Mouse (Mus musculus): Measurements from ENCODE around the gene 2810408A11Rik. TPM values are rescaled to one million over a fixed set of nuclear protein-coding genes. Genes with fewer than 3 reads are reported as not detected.
"Not testable (repeated sequence)": the region's sequence is repeated elsewhere in the genome, so short reads cannot be mapped to it uniquely, and the experiment has no call there.

2810408A11Rik gene
- polyA plus RNA-seq, 1 experiment, result 1.00 TPM

DNA sequence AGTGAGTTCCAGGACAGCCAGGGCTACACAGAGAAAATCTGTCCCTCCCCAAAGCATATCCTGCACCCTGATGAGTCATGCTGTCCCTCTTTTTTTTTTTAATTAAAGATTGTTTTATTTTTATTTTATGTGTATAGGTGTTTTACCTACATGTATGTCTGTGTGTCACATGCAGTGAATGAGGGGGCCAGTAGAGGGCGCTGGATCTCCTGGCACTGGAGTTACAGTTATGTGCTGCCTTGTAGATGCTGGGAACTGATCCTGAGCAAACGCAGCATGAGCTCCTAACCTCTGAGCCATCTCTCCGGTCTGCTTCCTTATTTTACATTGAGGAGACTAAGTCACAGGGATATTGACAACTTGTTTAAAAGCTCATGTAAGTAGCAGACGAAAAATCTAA is 17.7 kb downstream of the 2810408A11Rik start:
- no peak for DNase-seq (ENCODE audit: extremely low spot score in 1 of 2, low spot score in 1 of 2)

DNA sequence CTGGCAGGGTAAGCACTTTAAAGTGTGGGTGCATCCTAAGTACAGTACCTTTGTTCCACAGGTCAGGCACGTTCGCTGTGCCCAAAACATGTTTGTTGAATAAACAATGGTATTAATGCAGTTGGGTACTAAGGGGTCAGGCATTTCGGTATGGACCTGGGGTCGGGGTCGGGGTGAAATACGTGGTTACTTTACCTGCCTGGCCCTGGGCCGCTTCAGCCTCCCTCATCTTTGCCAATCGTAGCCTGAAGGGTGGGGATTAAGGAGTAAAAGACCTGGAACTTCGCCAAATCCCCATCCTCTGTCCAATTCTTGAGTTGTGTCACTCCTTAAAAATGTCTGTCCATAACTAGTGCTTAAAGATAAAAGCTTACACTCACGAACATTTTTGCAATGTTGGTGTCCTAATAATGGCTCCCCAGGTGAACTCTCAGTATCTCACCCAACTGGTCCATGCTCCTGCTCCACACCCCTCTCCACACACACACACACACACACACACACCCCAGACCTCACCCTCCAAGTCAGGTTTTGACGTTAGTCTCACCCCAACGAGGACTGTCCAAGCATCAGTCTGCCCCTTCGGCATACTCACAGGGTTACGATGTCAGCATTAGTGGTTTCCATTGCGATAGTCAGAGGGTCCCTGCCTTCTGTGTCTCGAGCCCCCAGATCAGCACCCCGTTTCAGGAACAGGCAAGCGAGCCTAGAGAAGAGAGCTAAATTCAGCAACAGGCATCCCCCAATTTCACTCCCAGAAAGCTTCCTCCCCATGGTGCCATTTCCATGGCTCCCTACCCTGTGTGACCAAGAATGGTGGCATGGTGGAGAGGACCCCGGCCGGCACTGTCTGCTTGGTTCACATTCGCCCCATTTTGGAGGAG is 18.8 kb downstream of the 2810408A11Rik start:
- DNase-seq (ENCODE audit: extremely low spot score in 1 of 2, low spot score in 1 of 2), result no peak

DNA sequence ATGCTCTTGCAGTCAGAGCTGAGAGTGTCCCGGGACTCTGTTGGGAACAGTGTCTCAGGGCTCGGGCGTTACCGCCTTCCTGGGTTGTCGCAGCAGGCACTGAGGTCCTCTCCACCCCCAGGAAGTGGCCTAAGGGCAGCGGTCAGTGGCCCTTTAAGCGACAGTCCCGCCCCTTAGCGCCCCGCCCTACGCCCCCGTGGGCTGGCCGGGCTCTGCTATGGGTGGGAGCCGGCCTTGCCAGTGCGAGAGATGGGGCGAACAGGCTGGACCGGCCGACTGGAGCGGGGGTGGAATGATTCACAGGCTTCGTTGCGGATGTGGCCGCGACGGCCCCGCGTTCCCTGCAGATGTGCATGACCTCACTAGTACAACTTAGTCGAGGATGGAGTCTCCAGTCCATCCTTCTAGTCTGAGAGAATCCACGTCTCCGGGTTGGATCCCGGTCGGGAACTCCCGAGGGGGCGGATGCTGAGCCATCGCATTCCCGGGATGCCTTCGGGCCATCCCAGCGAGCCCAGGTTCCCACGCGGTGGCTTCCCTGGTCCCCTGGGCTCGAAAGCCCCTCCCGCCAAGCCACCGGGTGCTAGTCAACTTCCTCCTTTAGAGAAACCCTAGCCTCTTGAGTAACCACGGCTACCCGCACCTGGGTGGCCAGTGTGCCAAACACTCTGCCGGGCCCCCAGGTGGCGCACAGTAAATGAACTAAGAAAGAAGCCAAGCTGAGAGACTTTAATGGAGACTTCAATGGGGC is 19.8 kb downstream of the 2810408A11Rik start, which contains the start of gene Kctd11:
Gene Kctd11 (minus strand): TSS at position 554 of the 751 bp plus-strand sequence.
- DNase-seq (ENCODE audit: extremely low spot score in 1 of 2, low spot score in 1 of 2), result peak in 1 of 2 experiments; percentile 64

DNA sequence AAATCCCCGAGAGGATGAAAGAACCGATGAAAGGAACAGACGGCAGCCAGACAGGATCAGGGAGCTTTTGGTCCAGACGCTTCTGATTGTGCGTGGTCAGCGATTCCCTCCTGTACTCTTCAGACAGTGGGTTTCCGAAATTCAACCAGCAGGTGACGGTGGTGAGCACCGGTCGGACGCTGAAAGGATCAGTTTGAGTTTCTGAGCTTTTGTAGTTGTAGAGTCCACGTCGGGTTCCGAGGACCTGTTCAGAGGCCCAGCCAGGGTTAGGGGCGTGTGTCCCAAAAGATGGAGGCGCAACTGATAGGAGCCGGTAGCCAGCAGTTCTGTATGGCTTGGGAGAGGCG is 20.3 kb downstream of the 2810408A11Rik start:
- DNase-seq (ENCODE audit: extremely low spot score in 1 of 2, low spot score in 1 of 2), result peak in 1 of 2 experiments; percentile 47

DNA sequence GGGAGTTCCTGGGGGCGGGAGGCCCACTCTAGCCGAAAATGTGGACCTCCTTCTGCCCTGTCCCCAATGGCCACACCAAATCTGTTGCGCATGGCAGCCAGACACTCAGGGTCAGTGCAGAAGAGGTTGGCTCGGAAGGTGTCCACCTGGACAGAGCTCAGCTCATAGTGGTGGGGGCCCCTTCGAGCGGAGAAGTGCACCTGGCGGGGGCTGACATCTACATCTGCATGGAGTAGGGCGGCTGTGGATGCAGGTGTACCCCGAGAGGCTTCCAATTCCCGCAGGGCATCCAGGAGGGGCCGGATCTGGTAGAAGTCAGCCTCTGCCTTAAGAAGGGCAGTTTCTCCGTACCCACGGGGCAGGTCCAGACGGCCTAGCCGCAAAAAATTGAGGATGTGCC is 21.1 kb downstream of the 2810408A11Rik start:
- DNase-seq (ENCODE audit: extremely low spot score in 1 of 2, low spot score in 1 of 2), result no peak

DNA sequence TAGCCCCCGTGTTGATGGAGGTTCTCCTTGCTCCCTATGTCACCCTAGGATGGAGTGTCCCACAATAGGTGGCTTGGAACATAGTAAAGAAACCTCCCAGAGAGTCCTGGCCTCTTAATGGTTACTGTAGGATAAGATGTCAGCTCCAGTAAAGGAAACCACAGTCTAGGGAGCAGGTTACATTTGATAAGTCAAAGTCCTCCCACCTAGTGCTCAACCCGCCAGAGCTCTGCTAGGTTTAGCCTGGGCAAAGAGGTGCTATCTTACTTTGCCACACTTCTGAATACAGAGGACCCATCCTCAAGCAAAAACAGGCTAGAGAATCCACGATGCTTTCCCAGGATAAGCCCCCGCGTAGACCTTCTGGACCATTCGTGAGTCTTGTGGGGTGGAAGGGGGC is 21.8 kb downstream of the 2810408A11Rik start:
- DNase-seq (ENCODE audit: extremely low spot score in 1 of 2, low spot score in 1 of 2), result no peak

DNA sequence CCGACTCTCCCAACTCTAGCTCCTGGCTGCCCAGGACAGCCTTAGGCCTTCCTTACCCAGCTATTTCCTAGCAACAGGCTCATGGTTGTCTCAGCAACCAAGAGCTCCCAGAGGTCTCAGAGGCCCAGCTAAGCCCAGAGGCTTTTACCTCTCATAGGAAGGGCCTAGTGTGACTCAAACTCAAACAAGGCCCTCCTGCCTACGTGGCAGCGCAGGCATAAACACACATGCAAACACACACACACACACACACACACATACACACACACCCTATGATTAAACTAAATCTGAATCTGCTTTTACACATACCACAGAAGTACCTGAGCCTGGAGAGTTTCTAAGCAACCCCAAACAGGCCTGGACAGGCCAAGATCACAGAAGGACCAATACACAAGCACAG is 22.4 kb downstream of the 2810408A11Rik start:
- no peak for DNase-seq (ENCODE audit: extremely low spot score in 1 of 2, low spot score in 1 of 2)

DNA sequence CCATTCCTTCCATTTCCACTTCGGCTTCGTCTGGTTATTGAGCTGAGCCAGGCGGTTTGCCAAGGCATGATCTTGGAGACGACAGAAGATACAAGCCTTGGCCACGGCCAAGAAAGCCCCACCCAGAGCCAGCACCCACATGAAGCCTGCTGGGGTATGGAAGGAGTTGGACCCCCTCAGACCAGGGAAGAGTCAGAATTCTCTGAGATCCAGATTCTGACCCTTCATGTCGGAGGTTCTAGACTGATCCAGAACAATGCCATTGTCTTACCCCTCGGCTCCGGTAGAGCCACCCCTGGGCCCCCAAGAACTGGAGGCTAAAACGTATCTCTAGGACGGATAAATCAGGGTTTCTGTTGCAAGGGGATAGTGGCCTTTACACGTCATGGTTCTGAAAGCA is 22.9 kb downstream of the 2810408A11Rik start, which contains the start of gene Tmem95:
Gene Tmem95 (minus strand): TSS at position 141 of the 400 bp plus-strand sequence.
- no peak for DNase-seq (ENCODE audit: extremely low spot score in 1 of 2, low spot score in 1 of 2)

DNA sequence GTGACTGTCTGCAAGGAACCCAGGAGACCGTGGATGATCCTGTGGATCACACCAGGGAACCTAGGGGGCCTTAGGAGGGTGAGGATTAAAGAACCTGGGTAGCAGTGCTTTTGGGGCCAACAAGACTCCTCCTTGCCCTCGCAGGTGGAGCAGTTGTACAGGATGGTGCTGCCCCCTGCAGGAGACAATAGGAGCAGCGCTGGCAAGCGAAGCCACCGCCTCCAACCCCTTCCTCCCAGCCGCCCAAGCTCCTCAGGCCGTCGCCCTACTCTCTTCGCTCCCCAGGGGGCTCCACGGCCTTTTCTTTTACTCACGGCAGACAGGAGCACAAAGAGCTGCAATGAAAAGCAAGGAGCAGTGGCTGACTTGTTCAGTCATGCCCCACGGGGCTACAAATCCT is 23.9 kb downstream of the 2810408A11Rik start:
- peak in 1 of 2 experiments; percentile 85 for DNase-seq (ENCODE audit: extremely low spot score in 1 of 2, low spot score in 1 of 2)

DNA sequence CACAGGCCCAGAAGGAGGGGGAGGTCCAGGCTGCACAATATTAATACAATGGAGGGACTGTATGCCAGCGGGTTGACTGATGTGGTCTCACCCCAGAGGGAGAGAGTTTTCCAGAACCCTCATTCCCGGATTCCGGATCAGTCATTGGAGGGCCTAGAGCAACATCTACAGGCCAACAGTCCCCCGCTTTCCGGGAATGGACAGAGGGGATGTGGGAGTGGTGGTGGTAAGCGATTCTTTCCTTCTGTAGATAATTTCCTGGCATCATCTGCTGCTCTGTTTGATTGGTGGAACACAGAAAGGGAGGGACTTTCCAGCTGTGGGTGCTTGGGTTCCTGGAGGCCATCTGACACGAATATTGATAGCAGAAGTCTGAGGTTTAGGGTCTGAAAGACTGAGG is 24.6 kb downstream of the 2810408A11Rik start:
- DNase-seq (ENCODE audit: extremely low spot score in 1 of 2, low spot score in 1 of 2), result no peak

DNA sequence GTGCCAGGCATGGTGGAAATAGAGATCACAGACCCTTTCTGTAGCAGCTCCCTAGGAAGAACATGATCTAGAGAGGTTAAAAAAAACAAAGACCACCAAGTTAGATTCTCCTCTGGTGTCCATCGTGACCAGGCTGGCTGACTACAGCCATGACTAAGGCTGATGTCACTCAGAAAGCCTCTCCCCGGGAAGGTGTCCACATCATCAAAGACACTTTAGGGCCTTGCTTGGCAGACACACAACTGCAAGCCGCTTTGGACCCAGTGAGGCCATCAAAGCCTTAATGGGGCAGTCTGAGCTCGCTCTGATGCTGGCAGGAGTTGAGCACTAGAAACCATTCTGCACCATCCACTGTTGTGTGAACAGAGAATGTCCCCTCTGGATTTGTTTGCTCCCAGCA is 28.3 kb downstream of the 2810408A11Rik start:
- no peak for DNase-seq (ENCODE audit: extremely low spot score in 1 of 2, low spot score in 1 of 2)

DNA sequence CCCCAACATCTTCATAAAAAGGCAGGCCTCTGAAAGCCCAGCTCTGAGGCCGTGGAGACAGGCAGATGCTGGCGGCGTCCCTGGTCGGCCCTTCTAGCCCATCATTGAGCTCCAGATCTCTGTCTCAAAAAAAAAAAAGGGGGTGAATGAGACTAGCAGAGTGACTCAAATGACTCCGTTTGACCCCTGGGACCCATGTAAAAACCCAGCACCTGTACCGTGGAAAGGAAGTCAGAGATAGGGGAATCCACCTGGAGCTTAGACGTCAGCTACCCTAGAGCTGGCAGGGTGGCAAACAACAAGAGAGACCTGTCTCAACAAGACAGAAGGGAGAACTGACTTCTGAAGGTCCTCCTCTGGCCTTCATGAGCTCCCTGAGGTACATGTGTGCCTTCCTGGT is 29.0 kb downstream of the 2810408A11Rik start:
- no peak for DNase-seq (ENCODE audit: extremely low spot score in 1 of 2, low spot score in 1 of 2)

DNA sequence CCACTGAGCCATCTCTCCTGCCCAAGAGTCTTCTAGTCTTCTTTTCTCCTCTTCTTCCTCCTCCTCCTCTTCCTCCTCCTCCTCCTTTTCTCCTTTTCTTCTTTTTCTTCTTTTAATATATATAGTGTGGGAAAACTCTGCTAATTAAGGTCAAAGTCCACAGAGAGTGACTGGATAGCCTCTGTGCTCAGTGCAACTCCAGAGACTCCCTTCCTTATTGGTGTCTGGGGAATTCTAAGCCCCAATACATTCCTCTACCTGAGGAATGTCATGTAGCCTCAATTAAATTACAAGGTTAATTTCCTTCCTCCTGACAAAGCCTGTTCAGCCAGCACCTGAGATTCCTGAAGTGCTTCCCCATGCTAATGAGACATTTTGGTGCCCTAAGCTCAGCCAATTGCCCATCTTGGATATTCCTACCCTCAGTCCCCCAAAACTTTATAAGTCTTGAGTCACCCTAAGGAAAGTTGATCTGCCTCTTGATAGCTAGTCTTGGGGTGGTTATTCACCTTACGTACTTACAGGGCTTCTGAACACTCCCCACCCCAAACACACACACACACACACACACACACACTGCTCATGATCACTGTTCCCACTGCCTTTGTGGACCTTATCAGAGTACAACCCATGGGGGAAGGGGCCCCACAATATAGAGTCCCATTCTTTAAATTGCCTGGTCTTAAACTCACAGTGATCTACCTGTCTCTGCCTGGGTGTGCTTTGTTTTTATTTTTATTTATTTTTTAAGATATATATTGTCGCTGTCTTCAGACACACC is 30.3 kb downstream of the 2810408A11Rik start:
- DNase-seq (ENCODE audit: extremely low spot score in 1 of 2, low spot score in 1 of 2), result no peak

DNA sequence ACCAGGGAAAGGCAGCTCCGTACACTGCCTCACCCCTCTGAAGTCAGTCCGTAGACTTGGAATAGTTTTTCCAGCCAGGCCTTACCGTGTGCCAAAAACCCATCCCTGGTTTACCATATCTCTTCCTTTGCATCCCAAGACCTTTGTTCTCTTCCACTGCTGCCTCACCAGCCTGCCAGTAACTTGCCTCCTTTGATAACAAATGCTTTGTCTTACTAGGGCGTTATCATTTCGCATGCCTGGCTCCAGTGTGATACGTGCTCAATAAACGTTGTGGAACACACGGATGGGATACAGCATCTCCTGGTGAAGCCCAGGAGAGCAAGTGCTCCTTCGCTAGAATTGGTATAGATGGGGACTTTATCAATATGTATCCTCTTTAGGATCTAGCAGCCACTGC is 33.5 kb downstream of the 2810408A11Rik start:
- DNase-seq (ENCODE audit: extremely low spot score in 1 of 2, low spot score in 1 of 2), result no peak

DNA sequence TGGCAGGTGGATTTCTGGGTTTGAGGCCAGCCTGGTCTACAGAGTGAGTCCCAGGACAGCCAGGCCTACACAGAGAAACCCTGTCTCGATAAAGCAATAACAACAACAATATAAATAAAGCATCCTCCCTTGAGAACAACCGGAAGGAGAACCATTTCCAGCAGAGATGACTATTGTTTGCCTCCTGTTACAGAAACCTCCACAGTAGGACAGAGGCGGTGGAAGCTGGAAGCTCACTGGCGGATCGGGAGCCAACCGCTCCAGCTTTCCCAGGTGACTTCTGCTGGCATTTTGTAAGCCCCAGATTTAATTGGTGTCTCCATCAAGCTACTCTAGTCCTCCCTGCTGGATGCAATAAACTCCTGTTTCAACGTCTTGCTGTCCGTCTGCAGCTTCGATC is 35.2 kb downstream of the 2810408A11Rik start:
- no peak for DNase-seq (ENCODE audit: extremely low spot score in 1 of 2, low spot score in 1 of 2)

DNA sequence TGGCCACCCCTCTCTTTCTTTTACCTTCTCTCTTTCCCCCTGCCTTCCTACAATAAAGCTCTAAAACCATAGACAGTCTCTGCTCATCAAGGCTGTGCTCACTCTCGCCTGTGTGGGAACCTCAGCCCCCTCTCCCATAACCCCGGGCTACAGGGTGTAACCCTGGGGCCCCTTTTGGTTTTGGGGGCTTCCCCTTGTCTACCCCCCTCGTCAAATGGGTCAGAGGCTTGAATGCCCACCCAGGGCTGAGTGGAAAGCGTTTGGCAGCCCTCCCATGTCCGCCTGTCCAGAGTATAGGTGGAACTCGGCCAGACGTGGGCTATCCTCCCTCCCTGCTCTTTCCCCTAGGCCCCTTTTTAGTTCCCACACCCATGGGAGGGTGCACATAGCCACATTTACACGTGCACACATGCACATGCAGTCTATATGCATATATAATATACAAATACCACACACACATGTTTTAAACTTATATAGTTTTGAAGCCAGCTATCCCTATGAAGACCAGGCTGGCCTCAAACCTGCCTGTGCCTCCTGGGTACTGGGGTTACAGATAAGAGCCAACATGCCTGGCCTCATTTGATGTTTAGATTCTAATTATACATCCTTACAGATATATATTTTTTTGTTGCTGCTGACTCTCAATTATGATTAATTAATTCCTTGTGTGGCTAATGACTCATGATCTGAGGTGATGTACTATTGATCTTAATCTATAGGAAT is 36.5 kb downstream of the 2810408A11Rik start:
- DNase-seq (ENCODE audit: extremely low spot score in 1 of 2, low spot score in 1 of 2), result no peak

DNA sequence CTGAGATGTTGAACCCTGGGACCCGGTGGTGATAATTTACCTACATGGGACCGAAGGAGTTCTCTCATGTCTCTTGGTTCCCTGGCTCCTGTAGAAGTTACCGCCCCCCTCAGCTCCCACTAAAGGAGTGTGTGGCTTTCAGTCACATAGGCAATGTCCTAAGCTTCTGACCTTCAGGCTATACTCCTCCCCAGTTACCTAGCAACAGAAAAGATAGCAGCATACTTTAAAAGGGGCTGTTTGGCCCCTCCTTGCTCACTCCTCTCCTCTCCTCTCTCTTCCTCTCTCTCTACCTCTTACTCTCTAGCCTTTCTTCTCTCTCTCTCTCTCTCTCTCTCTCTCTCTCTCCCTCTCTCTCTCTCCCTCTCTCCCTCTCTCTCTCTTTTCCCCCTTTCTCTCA is 37.1 kb downstream of the 2810408A11Rik start:
- not testable (repeated sequence) for DNase-seq (ENCODE audit: extremely low spot score in 1 of 2, low spot score in 1 of 2)

DNA sequence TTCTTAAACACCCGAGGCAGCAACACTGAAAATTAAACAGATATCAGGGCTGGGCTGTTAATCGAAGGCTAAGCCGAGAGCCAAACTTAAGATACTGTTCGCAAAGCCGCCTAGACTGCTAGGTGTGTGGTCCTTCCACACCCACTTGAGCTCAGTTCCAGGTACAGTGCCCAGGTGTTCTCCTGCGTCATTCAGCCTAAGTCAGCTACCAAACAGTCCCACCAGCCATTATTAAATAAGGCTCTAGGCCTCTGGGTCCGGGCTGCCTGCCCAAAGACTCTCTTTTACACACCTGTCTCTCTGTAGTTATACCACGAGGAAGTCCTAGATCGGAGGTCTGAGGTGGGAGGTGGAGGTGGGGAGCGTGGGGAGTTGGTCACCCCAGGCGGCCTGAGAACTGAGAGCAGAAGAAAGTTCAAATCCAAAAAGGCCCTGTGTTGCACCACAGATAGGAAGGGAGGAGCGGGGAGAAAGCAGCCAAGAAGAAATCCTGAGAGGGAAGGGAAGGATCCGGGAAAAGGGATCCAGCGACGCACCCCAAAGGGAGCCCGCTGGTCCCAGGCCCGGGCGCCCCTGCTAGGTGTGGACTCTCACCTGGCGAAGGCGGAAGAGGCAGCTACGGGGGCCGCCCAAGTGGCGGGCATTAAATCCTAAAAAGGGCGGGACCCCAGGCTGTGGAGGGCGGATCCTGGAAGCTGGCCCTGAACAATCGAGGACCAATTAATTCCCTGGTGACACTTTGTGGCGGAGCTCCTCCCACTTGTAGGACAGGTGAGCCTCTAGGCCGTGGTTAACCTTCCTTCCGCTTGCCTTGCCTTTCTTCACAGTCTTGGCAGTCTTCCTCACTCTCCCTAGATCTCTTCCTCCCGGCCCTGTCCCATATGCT is 42.4 kb downstream of the 2810408A11Rik start, which contains the start of gene Tnk1:
Gene Tnk1 (minus strand): TSS at position 618 of the 886 bp plus-strand sequence.
- DNase-seq (ENCODE audit: extremely low spot score in 1 of 2, low spot score in 1 of 2), result no peak

DNA sequence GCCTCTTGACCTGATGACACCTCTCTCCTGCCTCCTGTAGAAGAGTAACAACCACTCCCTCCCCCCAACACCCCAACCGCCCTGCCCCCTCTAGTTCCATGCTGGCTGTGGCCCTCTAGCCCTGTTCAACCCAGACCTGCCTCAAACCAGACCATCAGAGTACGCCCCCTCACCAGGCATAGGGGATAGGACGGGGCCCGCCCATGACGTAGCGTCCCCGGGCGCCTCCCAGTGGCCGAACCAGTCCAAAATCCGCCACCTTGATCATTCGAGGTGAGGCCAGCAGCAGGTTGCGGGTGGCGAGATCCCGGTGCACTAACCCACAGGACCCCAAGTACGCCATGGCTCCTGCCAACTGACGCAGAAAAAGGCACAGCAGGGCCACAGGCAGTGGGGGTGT is 45.4 kb downstream of the 2810408A11Rik start:
- no peak for DNase-seq (ENCODE audit: extremely low spot score in 1 of 2, low spot score in 1 of 2)

Data from frontal cortex, adult 2 months (tissue).